Mouse (Mus musculus) G1E (cell line): ENCODE data around the gene Atg2b. TPM values are rescaled to one million over a fixed set of nuclear protein-coding genes. Genes with fewer than 3 reads are reported as not detected.

ENCODE experiments used
- ATAC-seq: 2 replicates; pipeline ENCODE4 v1.8.0; 2016; ENCODE audit warnings: mild to moderate bottlenecking; ENCODE audit not compliant: insufficient number of reproducible peaks, poor library complexity, low FRiP score, severe bottlenecking; ENCODE audit errors: extremely low read depth
- DNase-seq: peaks from one replicate; pipeline ENCODE4 v3.0.0; 2012; ENCODE audit warnings: low spot score
- H3K27me3 ChIP-seq: 2 replicates; pipeline ENCODE4 v1.6.1; 2012; ENCODE audit warnings: mild to moderate bottlenecking, low read length, inconsistent platforms; ENCODE audit not compliant: insufficient read depth
- H3K36me3 ChIP-seq: replicated peaks from 2 replicates; pipeline ENCODE3; 2012; ENCODE audit warnings: mild to moderate bottlenecking, inconsistent platforms
- H3K4me1 ChIP-seq: 2 replicates; pipeline ENCODE4 v1.6.1; 2012; ENCODE audit warnings: low read depth, low read length, inconsistent platforms, mixed read lengths; ENCODE audit not compliant: insufficient read depth
- H3K4me3 ChIP-seq: 2 replicates; pipeline ENCODE4 v1.5.1; 2012; ENCODE audit warnings: low read depth, mild to moderate bottlenecking, inconsistent platforms, low read length, moderate library complexity, mixed read lengths
- H3K9me3 ChIP-seq: replicated peaks from 2 replicates; pipeline ENCODE4 v1.6.1; 2012; ENCODE audit warnings: inconsistent platforms
- CTCF ChIP-seq: IDR thresholded peaks from 2 replicates; pipeline ENCODE4 v1.5.1; 2012; ENCODE audit warnings: low read depth, low read length, inconsistent platforms, mixed read lengths
- GATA1 ChIP-seq: IDR thresholded peaks from 2 replicates; pipeline ENCODE4 v1.6.1; 2012; ENCODE audit warnings: borderline replicate concordance, low read length, inconsistent platforms, mixed read lengths
- GATA2 ChIP-seq: IDR thresholded peaks from 2 replicates; pipeline ENCODE4 v1.6.1; 2012; ENCODE audit warnings: low read depth, low read length, inconsistent platforms, borderline replicate concordance
- POLR2AphosphoS5 ChIP-seq: IDR thresholded peaks from 2 replicates; pipeline ENCODE4 v1.6.1; 2012; ENCODE audit warnings: low read depth, low read length, inconsistent platforms; ENCODE audit not compliant: insufficient replicate concordance
- TAL1 ChIP-seq: conservative IDR thresholded peaks from 2 replicates; pipeline ENCODE4 v1.6.1; 2012; ENCODE audit warnings: low read depth, low read length, inconsistent platforms, mixed read lengths
- polyA plus RNA-seq: library from polyadenylated mRNA; stranded (reverse); fragments of >175 nt; gene quantifications from 2 replicates; pipeline ENCODE4 v1.2.3, GENCODE M21; 2012
- total RNA-seq, 2 experiments: library from RNA; stranded (forward) in 1 of 2; stranded (reverse) in 1 of 2; fragments of 200-1000 nt in 1 of 2; fragments of >200 nt in 1 of 2; fragmentation: Nextera tagmentation in 1 of 2; gene quantifications; 2 replicates each; pipeline ENCODE4 v1.2.3; 2014 to 2017

Atg2b gene
- total and polyA plus RNA-seq, 3 experiments, result 22.0 to 128 (median 62.0) TPM

GRCm38 (mm10) chr12:105622048-105622447, 63.0 kb downstream of the Atg2b start:
- TF ChIP-seq GATA2, result no peak
- TF ChIP-seq POLR2AphosphoS5, result no peak
- no peak for TF ChIP-seq CTCF
- TF ChIP-seq GATA1, result no peak
- no peak for TF ChIP-seq TAL1
- Histone ChIP-seq H3K36me3 (peaks cover 86% of the 10 kb centered on the region), H3K4me3 (no peak overlapping the region), H3K4me1 (peaks cover 14% of the 10 kb centered on the region; the same call in 1 of the 2 replicates), H3K9me3 (no peaks in the 10 kb centered on the region), H3K27me3 (no peaks in the 10 kb centered on the region)
- DNase-seq (no peak), ATAC-seq (no peak)

DNA sequence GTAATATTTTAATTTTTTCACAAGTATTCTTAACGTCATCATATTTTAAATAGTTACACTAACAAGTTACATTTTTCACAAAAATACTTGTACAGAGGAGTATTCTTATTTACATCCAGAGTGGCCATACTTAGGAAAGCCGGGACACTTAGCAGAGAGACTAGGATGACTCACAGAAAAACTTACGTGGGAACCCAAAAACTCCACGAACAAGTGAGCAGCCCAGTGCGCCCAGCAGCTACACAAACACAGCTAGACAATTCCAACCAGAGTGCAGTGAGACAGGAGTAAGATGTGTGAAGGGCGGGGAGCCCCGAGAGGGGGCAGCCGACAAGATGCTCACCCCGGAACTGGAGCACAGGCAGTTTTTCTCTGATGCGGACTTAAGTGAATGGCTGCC, 71.5 kb downstream of the Atg2b start:
- Histone ChIP-seq H3K4me1 (peaks cover 20% of the 10 kb centered on the region), H3K9me3 (no peaks in the 10 kb centered on the region), H3K4me3 (no peak overlapping the region), H3K36me3 (peaks cover 95% of the 10 kb centered on the region), H3K27me3 (no peaks in the 10 kb centered on the region)
- ATAC-seq (no peak), DNase-seq (no peak)
- TF ChIP-seq GATA2 (no peak), GATA1 (no peak), CTCF (no peak), TAL1 (no peak), POLR2AphosphoS5 (no peak)

DNA sequence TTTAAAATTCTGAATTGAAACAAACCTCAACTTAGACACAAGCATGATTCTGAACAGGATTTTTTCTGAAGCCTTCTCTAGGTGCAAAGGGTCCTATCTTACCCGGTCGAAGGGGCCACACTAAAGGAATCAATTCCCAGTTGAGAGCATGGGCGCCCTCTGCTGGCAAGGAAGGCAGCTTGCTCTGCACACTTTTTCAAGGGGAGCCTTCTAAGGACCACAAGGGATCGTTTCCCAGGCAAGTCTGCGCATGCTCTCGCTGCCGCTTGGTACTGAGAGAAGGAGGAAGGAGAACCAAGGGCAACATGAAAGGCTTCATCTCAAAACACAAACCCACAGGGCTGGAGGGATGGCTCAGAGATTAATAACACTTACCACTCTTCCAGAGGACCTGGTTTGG, 73.3 kb downstream of the Atg2b start:
- Histone ChIP-seq H3K36me3 (peaks cover 84% of the 10 kb centered on the region), H3K4me3 (no peak overlapping the region), H3K9me3 (no peaks in the 10 kb centered on the region), H3K4me1 (peaks cover 9% of the 10 kb centered on the region), H3K27me3 (no peaks in the 10 kb centered on the region)
- peak; percentile 53 for DNase-seq
- TF ChIP-seq POLR2AphosphoS5, result no peak
- TF ChIP-seq TAL1, result no peak
- TF ChIP-seq CTCF, result peak; percentile 74
- TF ChIP-seq GATA2, result no peak
- no peak for TF ChIP-seq GATA1
- ATAC-seq, result no peak

DNA sequence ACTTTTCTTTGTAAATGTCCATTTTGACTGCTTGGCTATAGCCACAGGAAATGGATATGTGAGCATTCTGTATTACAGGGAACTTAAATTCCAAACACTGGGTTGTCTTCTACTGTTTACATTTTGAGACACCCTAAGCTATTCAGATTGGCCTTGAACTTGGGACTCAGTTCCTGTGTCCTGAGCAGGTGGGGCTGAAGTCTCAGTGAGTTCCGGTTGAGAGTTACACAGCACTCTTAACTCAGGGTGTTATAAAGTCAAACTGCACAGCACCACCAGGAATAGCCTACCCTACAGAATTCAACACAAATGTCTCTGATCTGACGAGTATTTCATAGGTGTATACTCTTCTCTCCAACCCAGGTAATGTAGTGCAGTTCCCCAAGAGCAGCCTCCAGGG, 74.0 kb downstream of the Atg2b start:
- DNase-seq (no peak), ATAC-seq (no peak)
- Histone ChIP-seq H3K4me1 (peaks cover 9% of the 10 kb centered on the region), H3K4me3 (no peak overlapping the region), H3K27me3 (no peaks in the 10 kb centered on the region), H3K9me3 (no peaks in the 10 kb centered on the region), H3K36me3 (peaks cover 77% of the 10 kb centered on the region)
- TF ChIP-seq CTCF, result no peak
- no peak for TF ChIP-seq TAL1
- no peak for TF ChIP-seq GATA2
- no peak for TF ChIP-seq POLR2AphosphoS5
- TF ChIP-seq GATA1, result no peak

- no peak for TF ChIP-seq GATA1
- TF ChIP-seq POLR2AphosphoS5, result no peak
- no peak for TF ChIP-seq CTCF
- no peak for TF ChIP-seq TAL1
- no peak for TF ChIP-seq GATA2
- H3K4me1 ChIP-seq, result peaks cover 5% of the 10 kb centered on the region; the same call in 1 of the 2 replicates
- no peaks in the 10 kb centered on the region for H3K9me3 ChIP-seq
- no peak overlapping the region for H3K4me3 ChIP-seq
- peaks cover 37% of the 10 kb centered on the region for H3K36me3 ChIP-seq
- H3K27me3 ChIP-seq, result peaks cover 15% of the 10 kb centered on the region
- no peak for DNase-seq
- ATAC-seq, result no peak
Measured at GRCm38 (mm10) chr12:105606881-105607280, 78.1 kb downstream of the Atg2b start.

- Histone ChIP-seq H3K36me3 (peaks cover 23% of the 10 kb centered on the region), H3K4me3 (no peak overlapping the region)
- ATAC-seq, result no peak
Measured at GRCm38 (mm10) chr12:105605212-105605611, 79.8 kb downstream of the Atg2b start.

More at GRCm38 (mm10) chr12:105605212-105605611, 79.8 kb downstream of the Atg2b start:
- DNase-seq, result no peak
- TF ChIP-seq GATA2 (no peak), TAL1 (no peak), POLR2AphosphoS5 (no peak), CTCF (no peak), GATA1 (no peak)
- no peaks in the 10 kb centered on the region for H3K9me3 ChIP-seq
- H3K27me3 ChIP-seq, result peaks cover 26% of the 10 kb centered on the region
- H3K4me1 ChIP-seq, result peaks cover 3% of the 10 kb centered on the region; the same call in 1 of the 2 replicates
